Mouse (Mus musculus): ENCODE data around the gene Prkar2a. TPM values are rescaled to one million over a fixed set of nuclear protein-coding genes. Genes with fewer than 3 reads are reported as not detected.

Gene Prkar2a
- polyA plus RNA-seq, 1 experiment from 2014 or later: 16.4 TPM

- H3K9ac ChIP-seq (replicated peaks; ENCODE audit: low read depth): no peak overlapping the region
- 59% methylated on average over 10 of the region's 10 CpGs for WGBS
- ATAC-seq (no peak), DNase-seq (ENCODE audit: low spot score) (no peak)
- no peaks in the 10 kb centered on the region for H3K36me3 ChIP-seq (ENCODE audit: insufficient read depth, low read length)
- no peak overlapping the region for H3K4me2 ChIP-seq (replicated peaks; ENCODE audit: low read depth, low read length)
- H3K4me1 ChIP-seq (ENCODE audit: insufficient read depth, low read depth, low read length): no peaks in the 10 kb centered on the region
- TF ChIP-seq EP300 (IDR thresholded peaks at IDR 0.05) (no peak), CTCF (IDR thresholded peaks at IDR 0.05) (no peak)
- H3K4me3 ChIP-seq (ENCODE audit: low read depth, low read length): no peak overlapping the region
- no peak overlapping the region for H3K27ac ChIP-seq (ENCODE audit: low read length)
- H3K9me3 ChIP-seq (ENCODE audit: low read length): no peaks in the 10 kb centered on the region
- no peaks in the 10 kb centered on the region for H3K27me3 ChIP-seq (replicated peaks; ENCODE audit: insufficient read depth, low read length)
These were observed 75.9 kb downstream of the Prkar2a start for GRCm38 (mm10) chr9:108764971-108765370.

- Histone ChIP-seq H3K27ac (ENCODE audit: low read length) (no peak overlapping the region), H3K9ac (replicated peaks; ENCODE audit: low read depth) (no peak overlapping the region), H3K36me3 (ENCODE audit: insufficient read depth, low read length) (no peaks in the 10 kb centered on the region), H3K4me1 (ENCODE audit: insufficient read depth, low read depth, low read length) (no peaks in the 10 kb centered on the region), H3K4me3 (ENCODE audit: low read depth, low read length) (no peak overlapping the region), H3K4me2 (replicated peaks; ENCODE audit: low read depth, low read length) (no peak overlapping the region), H3K9me3 (ENCODE audit: low read length) (no peaks in the 10 kb centered on the region), H3K27me3 (replicated peaks; ENCODE audit: insufficient read depth, low read length) (no peaks in the 10 kb centered on the region)
- 80% methylated on average over 4 of the region's 4 CpGs for WGBS
- ATAC-seq (no peak), DNase-seq (ENCODE audit: low spot score) (no peak)
- TF ChIP-seq EP300 (IDR thresholded peaks at IDR 0.05) (no peak), CTCF (IDR thresholded peaks at IDR 0.05) (no peak)
These were observed 87.5 kb downstream of the Prkar2a start for GRCm38 (mm10) chr9:108776614-108777013.

- Histone ChIP-seq H3K4me3 (ENCODE audit: low read depth, low read length) (no peak overlapping the region), H3K36me3 (ENCODE audit: insufficient read depth, low read length) (no peaks in the 10 kb centered on the region), H3K4me2 (replicated peaks; ENCODE audit: low read depth, low read length) (no peak overlapping the region), H3K9me3 (ENCODE audit: low read length) (no peaks in the 10 kb centered on the region), H3K27ac (ENCODE audit: low read length) (no peak overlapping the region), H3K4me1 (ENCODE audit: insufficient read depth, low read depth, low read length) (no peaks in the 10 kb centered on the region), H3K27me3 (replicated peaks; ENCODE audit: insufficient read depth, low read length) (no peaks in the 10 kb centered on the region), H3K9ac (replicated peaks; ENCODE audit: low read depth) (no peak overlapping the region)
- ATAC-seq: no peak
- TF ChIP-seq EP300 (IDR thresholded peaks at IDR 0.05) (no peak), CTCF (IDR thresholded peaks at IDR 0.05) (no peak)
- WGBS: 78% methylated on average over 4 of the region's 4 CpGs
- no peak for DNase-seq (ENCODE audit: low spot score)
These were observed 88.2 kb downstream of the Prkar2a start for GRCm38 (mm10) chr9:108777276-108777675.

DNA sequence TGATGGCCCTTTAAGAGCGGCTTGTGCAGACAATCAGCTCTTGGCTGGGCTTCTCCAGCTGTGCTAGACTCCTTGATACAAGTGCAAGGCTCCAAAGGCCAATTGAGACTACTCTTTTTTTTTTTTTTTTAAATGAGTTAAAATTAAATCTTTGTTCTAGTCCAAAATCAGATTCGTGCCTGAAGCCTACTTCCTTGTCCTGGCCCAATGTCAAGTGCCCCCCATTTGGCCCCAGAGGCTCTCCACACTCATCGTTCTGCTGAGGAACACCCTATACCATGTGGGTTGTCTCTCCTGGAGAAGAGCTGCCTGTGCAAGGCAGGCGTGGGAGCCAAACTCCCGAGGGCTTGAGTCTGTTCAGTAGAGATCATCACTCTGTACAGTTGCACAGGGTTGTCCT, 91.8 kb downstream of the Prkar2a start:
- H3K4me3 ChIP-seq (ENCODE audit: low read depth, low read length): no peak overlapping the region
- WGBS: 20% methylated on average over 5 of the region's 5 CpGs
- no peak overlapping the region for H3K9ac ChIP-seq (replicated peaks; ENCODE audit: low read depth)
- ATAC-seq (no peak), DNase-seq (ENCODE audit: low spot score) (no peak)
- H3K9me3 ChIP-seq (ENCODE audit: low read length): no peaks in the 10 kb centered on the region
- H3K36me3 ChIP-seq (ENCODE audit: insufficient read depth, low read length): no peaks in the 10 kb centered on the region
- H3K27me3 ChIP-seq (replicated peaks; ENCODE audit: insufficient read depth, low read length): no peaks in the 10 kb centered on the region
- no peak overlapping the region for H3K4me2 ChIP-seq (replicated peaks; ENCODE audit: low read depth, low read length)
- no peak overlapping the region for H3K27ac ChIP-seq (ENCODE audit: low read length)
- no peak for TF ChIP-seq CTCF (IDR thresholded peaks at IDR 0.05)
- TF ChIP-seq EP300 (IDR thresholded peaks at IDR 0.05): no peak
- peaks cover 4% of the 10 kb centered on the region; the same call in 1 of the 2 replicates for H3K4me1 ChIP-seq (ENCODE audit: insufficient read depth, low read depth, low read length)

DNA sequence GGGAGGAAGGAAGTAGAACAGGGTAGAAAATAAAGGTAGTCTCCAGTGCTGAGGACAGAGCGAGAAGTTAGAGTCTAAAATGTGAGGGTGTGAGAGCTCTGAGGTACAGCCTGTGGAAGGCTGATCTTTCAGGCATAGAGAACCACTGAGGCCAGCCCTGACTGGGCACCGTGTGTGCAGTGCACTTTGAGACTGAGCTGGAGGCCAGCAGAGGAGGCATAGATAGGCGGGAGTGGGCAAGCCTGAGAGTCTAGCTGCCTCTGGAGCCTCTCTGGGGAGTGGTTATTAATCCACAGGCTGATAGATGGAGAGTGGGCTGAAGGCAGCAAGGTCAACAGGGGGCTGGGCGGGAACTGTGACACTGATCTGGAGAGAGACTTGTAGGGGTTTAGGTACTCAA, 92.8 kb downstream of the Prkar2a start:
- Histone ChIP-seq H3K4me3 (ENCODE audit: low read depth, low read length) (no peak overlapping the region), H3K4me1 (ENCODE audit: insufficient read depth, low read depth, low read length) (peaks cover 9% of the 10 kb centered on the region; the same call in 1 of the 2 replicates), H3K27ac (ENCODE audit: low read length) (no peak overlapping the region), H3K27me3 (replicated peaks; ENCODE audit: insufficient read depth, low read length) (no peaks in the 10 kb centered on the region), H3K9ac (replicated peaks; ENCODE audit: low read depth) (no peak overlapping the region), H3K4me2 (replicated peaks; ENCODE audit: low read depth, low read length) (no peak overlapping the region), H3K9me3 (ENCODE audit: low read length) (no peaks in the 10 kb centered on the region), H3K36me3 (ENCODE audit: insufficient read depth, low read length) (no peaks in the 10 kb centered on the region)
- TF ChIP-seq CTCF (IDR thresholded peaks at IDR 0.05): no peak
- no peak for TF ChIP-seq EP300 (IDR thresholded peaks at IDR 0.05)
- 51% methylated on average over 4 of the region's 4 CpGs for WGBS
- no peak for ATAC-seq
- no peak for DNase-seq (ENCODE audit: low spot score)

DNA sequence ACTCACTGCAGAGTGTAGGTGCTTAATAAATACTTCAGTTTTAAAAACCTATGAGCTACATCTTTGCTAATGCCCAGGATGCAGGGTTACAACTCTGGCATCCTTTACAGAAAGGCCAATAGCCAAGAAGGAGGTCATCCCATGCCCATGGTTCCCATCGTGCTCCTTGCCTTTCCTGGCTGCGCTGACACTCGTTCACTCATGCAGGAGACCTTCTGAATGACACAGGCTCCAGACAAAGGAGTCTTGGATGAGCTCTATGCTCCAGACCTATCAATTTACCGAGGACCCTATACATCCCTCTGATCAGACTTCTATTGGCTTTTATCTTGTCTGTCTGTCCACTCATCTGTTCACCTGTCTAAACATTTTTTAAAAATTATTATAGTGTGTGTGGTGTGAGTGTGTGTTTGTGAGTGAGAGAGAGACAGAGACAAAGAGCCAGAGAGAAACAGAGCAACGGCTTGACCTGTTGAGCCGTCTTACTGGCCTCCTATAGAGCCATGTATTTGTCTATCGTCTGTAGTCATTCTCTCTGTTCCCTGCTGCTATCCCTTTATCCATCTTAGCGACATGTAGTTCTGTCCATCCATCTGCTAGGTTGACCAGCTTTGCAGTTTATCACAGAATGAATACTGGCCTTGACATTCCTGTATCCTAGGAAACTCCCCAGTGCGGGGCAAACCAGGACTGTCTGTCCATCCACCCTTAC, 93.9 kb downstream of the Prkar2a start:
- TF ChIP-seq EP300 (IDR thresholded peaks at IDR 0.05) (no peak), CTCF (IDR thresholded peaks at IDR 0.05) (no peak)
- Histone ChIP-seq H3K36me3 (ENCODE audit: insufficient read depth, low read length) (no peaks in the 10 kb centered on the region), H3K4me2 (replicated peaks; ENCODE audit: low read depth, low read length) (peak overlapping the region; percentile 71), H3K27ac (ENCODE audit: low read length) (peak overlapping the region; percentile 90; the same call in 1 of the 2 replicates), H3K4me1 (ENCODE audit: insufficient read depth, low read depth, low read length) (peaks cover 10% of the 10 kb centered on the region; the same call in 1 of the 2 replicates), H3K9me3 (ENCODE audit: low read length) (no peaks in the 10 kb centered on the region), H3K4me3 (ENCODE audit: low read depth, low read length) (peak overlapping the region; percentile 90), H3K27me3 (replicated peaks; ENCODE audit: insufficient read depth, low read length) (no peaks in the 10 kb centered on the region), H3K9ac (replicated peaks; ENCODE audit: low read depth) (0 out of 2 replicates have a peak overlapping the region, but pooled peaks have one; percentile 23)
- no peak for DNase-seq (ENCODE audit: low spot score)
- no peak for ATAC-seq
- WGBS: 21% methylated on average over 9 of the region's 9 CpGs

All from lung, postnatal 0 days (tissue).